Mouse (Mus musculus): ENCODE measurements at regions not wholly inside any gene's neighbourhood (a gene's known extent, or its start where the extent isn't known, plus 50 kb on each side); places are given as distances from the start of the nearest gene placed in this dataset.
"Not testable (repeated sequence)": the region's sequence is repeated elsewhere in the genome, so short reads cannot be mapped to it uniquely, and the experiment has no call there.

GRCm38 (mm10) chr3:59563486-59564006 lies 166.0 kb upstream of the Gm5538 start:
- not testable (repeated sequence) for DNase-seq (ENCODE audit: low spot score)

- no peak for DNase-seq (ENCODE audit: low spot score)
Measured at GRCm38 (mm10) chr3:59542621-59543020, 187.0 kb upstream of the Gm5538 start.

- DNase-seq (ENCODE audit: low spot score) = not testable (repeated sequence)
Measured at GRCm38 (mm10) chr3:59540547-59540946, 189.0 kb upstream of the Gm5538 start.

GRCm38 (mm10) chr3:59539893-59540292 lies 189.7 kb upstream of the Gm5538 start:
- not testable (repeated sequence) for DNase-seq (ENCODE audit: low spot score)

GRCm38 (mm10) chr3:59531311-59531834 lies 187.2 kb upstream of the Igsf10 start:
- DNase-seq (ENCODE audit: low spot score) = no peak

GRCm38 (mm10) chr3:59530592-59531310 lies 186.6 kb upstream of the Igsf10 start:
- no peak for DNase-seq (ENCODE audit: low spot score)

GRCm38 (mm10) chr3:59520766-59521165 lies 176.6 kb upstream of the Igsf10 start:
- no peak for DNase-seq (ENCODE audit: low spot score)

- DNase-seq (ENCODE audit: low spot score) = no peak
Measured at GRCm38 (mm10) chr3:59478095-59478494, 133.9 kb upstream of the Igsf10 start.

- no peak for DNase-seq (ENCODE audit: low spot score)
Measured at GRCm38 (mm10) chr3:59477441-59478061, 133.4 kb upstream of the Igsf10 start.

- no peak for DNase-seq (ENCODE audit: low spot score)
Measured at GRCm38 (mm10) chr3:59468956-59469355, 124.8 kb upstream of the Igsf10 start.

GRCm38 (mm10) chr3:59462341-59463158 lies 118.4 kb upstream of the Igsf10 start:
- no peak for DNase-seq (ENCODE audit: low spot score)

- no peak for DNase-seq (ENCODE audit: low spot score)
Measured at GRCm38 (mm10) chr3:59456938-59457337, 112.7 kb upstream of the Igsf10 start.

GRCm38 (mm10) chr3:59451084-59451483 lies 106.9 kb upstream of the Igsf10 start:
- no peak for DNase-seq (ENCODE audit: low spot score)

- DNase-seq (ENCODE audit: low spot score) = no peak
Measured at GRCm38 (mm10) chr3:59423621-59424020, 79.4 kb upstream of the Igsf10 start.

- no peak for DNase-seq (ENCODE audit: low spot score)
Measured at GRCm38 (mm10) chr3:59409131-59409530, 64.9 kb upstream of the Igsf10 start.

GRCm38 (mm10) chr3:59406035-59406434 lies 61.8 kb upstream of the Igsf10 start:
- DNase-seq (ENCODE audit: low spot score) = no peak

- DNase-seq (ENCODE audit: low spot score) = peak; percentile 69
Measured at GRCm38 (mm10) chr3:59401856-59402255, 57.7 kb upstream of the Igsf10 start.

GRCm38 (mm10) chr3:59401425-59401824 lies 57.2 kb upstream of the Igsf10 start:
- no peak for DNase-seq (ENCODE audit: low spot score)
